Mouse (Mus musculus) lung, adult 2 months (tissue): ENCODE data around the gene Armh4. TPM values are rescaled to one million over a fixed set of nuclear protein-coding genes. Genes with fewer than 3 reads are reported as not detected.

Experiments used
- DNase-seq: peaks from one replicate; pipeline ENCODE4 v3.0.0; 2022
- H3K4me1 ChIP-seq: fragments of 200-500 bp; 2 replicates; pipeline ENCODE4 v1.6.1; 2011; ENCODE audit warnings: low read length; ENCODE audit not compliant: control insufficient read depth, insufficient read depth
- H3K4me3 ChIP-seq: fragments of 200-500 bp; replicated peaks from 2 replicates; pipeline ENCODE3; 2011; ENCODE audit warnings: low read depth, mild to moderate bottlenecking, control low read depth, low read length; ENCODE audit errors: extremely low read depth
- CTCF ChIP-seq: fragments of 200-500 bp; IDR thresholded peaks from 2 replicates; pipeline ENCODE4 v1.5.1; 2011; ENCODE audit warnings: mild to moderate bottlenecking, low read length, control low read depth; ENCODE audit not compliant: insufficient read depth
- POLR2A ChIP-seq: fragments of 200-500 bp; IDR thresholded peaks from 2 replicates; pipeline ENCODE4 v1.6.1; 2011; ENCODE audit warnings: low read depth, mild to moderate bottlenecking, control low read depth, low read length, borderline replicate concordance; ENCODE audit errors: extremely low read depth
- whole genome bisulfite sequencing: fragments of 180-500 bp; shearing (Covaris S2); methylation state at CpG from one replicate; pipeline ENCODE4 v1.1.7; 2018; 5-methylcytosine and 5-hydroxymethylcytosine counted together
- polyA plus RNA-seq: library from polyadenylated mRNA; depleted of rRNA; stranded (reverse); fragments of >200 nt; gene quantifications from 2 replicates; pipeline ENCODE4 v1.2.3, GENCODE M21; 2012

The Armh4 gene
- polyA plus RNA-seq, 1 experiment = 2.3 TPM

- Histone ChIP-seq H3K4me1 (no peaks in the 10 kb centered on the region), H3K4me3 (no peak overlapping the region)
- TF ChIP-seq POLR2A (no peak), CTCF (no peak)
- WGBS = 60% methylated on average over 2 of the region's 2 CpGs
- no peak for DNase-seq
Measured at GRCm38 (mm10) chr14:49738441-49739088, 44.6 kb downstream of the Armh4 start.

- DNase-seq = no peak
- TF ChIP-seq CTCF (no peak), POLR2A (no peak)
- no peaks in the 10 kb centered on the region for H3K4me1 ChIP-seq
- H3K4me3 ChIP-seq = no peak overlapping the region
Measured at GRCm38 (mm10) chr14:49733950-49734349, 49.2 kb downstream of the Armh4 start.

- no peaks in the 10 kb centered on the region for H3K4me1 ChIP-seq
- 35% methylated on average over 4 of the region's 4 CpGs for WGBS
- H3K4me3 ChIP-seq = no peak overlapping the region
- no peak for DNase-seq
- TF ChIP-seq CTCF = no peak
- no peak for TF ChIP-seq POLR2A
Measured at GRCm38 (mm10) chr14:49723361-49724054, 59.7 kb downstream of the Armh4 start.

GRCm38 (mm10) chr14:49722782-49723181 lies 60.4 kb downstream of the Armh4 start:
- TF ChIP-seq CTCF = no peak
- no peak for TF ChIP-seq POLR2A
- no peak for DNase-seq
- Histone ChIP-seq H3K4me3 (no peak overlapping the region), H3K4me1 (no peaks in the 10 kb centered on the region)
- WGBS = 50% methylated on average over 3 of the region's 3 CpGs

GRCm38 (mm10) chr14:49721281-49721680 lies 61.9 kb downstream of the Armh4 start:
- no peak for TF ChIP-seq CTCF
- TF ChIP-seq POLR2A = no peak
- Histone ChIP-seq H3K4me3 (no peak overlapping the region), H3K4me1 (no peaks in the 10 kb centered on the region)
- DNase-seq = no peak
- WGBS = 31% methylated on average over 1 of the region's 1 CpGs

- no peak for TF ChIP-seq CTCF
- no peak for TF ChIP-seq POLR2A
- no peak overlapping the region for H3K4me3 ChIP-seq
- no peak for DNase-seq
- no peaks in the 10 kb centered on the region for H3K4me1 ChIP-seq
Measured at GRCm38 (mm10) chr14:49719678-49720077, 63.5 kb downstream of the Armh4 start.

GRCm38 (mm10) chr14:49711016-49711415 lies 72.2 kb downstream of the Armh4 start:
- no peak for DNase-seq
- TF ChIP-seq CTCF = no peak
- TF ChIP-seq POLR2A = no peak
- Histone ChIP-seq H3K4me3 (no peak overlapping the region), H3K4me1 (no peaks in the 10 kb centered on the region)
- WGBS = 33% methylated on average over 3 of the region's 3 CpGs

- no peak for DNase-seq
- TF ChIP-seq CTCF (no peak), POLR2A (no peak)
- H3K4me3 ChIP-seq = no peak overlapping the region
- H3K4me1 ChIP-seq = no peaks in the 10 kb centered on the region
- WGBS = 44% methylated on average over 3 of the region's 3 CpGs
Measured at GRCm38 (mm10) chr14:49703432-49704200, 79.6 kb downstream of the Armh4 start.

GRCm38 (mm10) chr14:49679511-49680284 lies 103.5 kb downstream of the Armh4 start:
- Histone ChIP-seq H3K4me1 (no peaks in the 10 kb centered on the region), H3K4me3 (no peak overlapping the region)
- DNase-seq = no peak
- TF ChIP-seq CTCF (no peak), POLR2A (no peak)
- 55% methylated on average over 5 of the region's 5 CpGs for WGBS
